Mouse (Mus musculus) monocyte, adult 5-6 weeks (primary cell): ENCODE measurements at regions not wholly inside any gene's neighbourhood (a gene's known extent, or its start where the extent isn't known, plus 50 kb on each side); places are given as distances from the start of the nearest gene placed in this dataset.

Experiments
- ATAC-seq: fragments of 153-309, 156-312 bp; replicated peaks from 2 replicates; pipeline ENCODE4 v1.8.0; 2017; ENCODE audit warnings: mild to moderate bottlenecking; ENCODE audit not compliant: low TSS enrichment, insufficient number of reproducible peaks, severe bottlenecking, poor library complexity, low FRiP score

GRCm38 (mm10) chr6:17400147-17400546 is 63.5 kb upstream of the Met start:
- no peak for ATAC-seq

GRCm38 (mm10) chr6:17408094-17408493 is 55.5 kb upstream of the Met start:
- no peak for ATAC-seq

- ATAC-seq: peak; percentile 98
These were observed 53.7 kb upstream of the Met start for GRCm38 (mm10) chr6:17409703-17410408.

GRCm38 (mm10) chr6:17410409-17410722 is 53.2 kb upstream of the Met start:
- ATAC-seq: 0 out of 2 replicates have a peak, but pooled peaks have one; percentile 24
